Mouse (Mus musculus): ENCODE results near the gene Adamts18. TPM values are rescaled to one million over a fixed set of nuclear protein-coding genes. Genes with fewer than 3 reads are reported as not detected.
A peak's percentile ranks its signal among the peaks of the same experiment; 100 is the strongest.
"Not testable (repeated sequence)": the region's sequence is repeated elsewhere in the genome, so short reads cannot be mapped to it uniquely, and the experiment has no call there.

Adamts18 gene
- polyA plus RNA-seq, 1 experiment from 2014 or later, result 0.97 TPM

DNA sequence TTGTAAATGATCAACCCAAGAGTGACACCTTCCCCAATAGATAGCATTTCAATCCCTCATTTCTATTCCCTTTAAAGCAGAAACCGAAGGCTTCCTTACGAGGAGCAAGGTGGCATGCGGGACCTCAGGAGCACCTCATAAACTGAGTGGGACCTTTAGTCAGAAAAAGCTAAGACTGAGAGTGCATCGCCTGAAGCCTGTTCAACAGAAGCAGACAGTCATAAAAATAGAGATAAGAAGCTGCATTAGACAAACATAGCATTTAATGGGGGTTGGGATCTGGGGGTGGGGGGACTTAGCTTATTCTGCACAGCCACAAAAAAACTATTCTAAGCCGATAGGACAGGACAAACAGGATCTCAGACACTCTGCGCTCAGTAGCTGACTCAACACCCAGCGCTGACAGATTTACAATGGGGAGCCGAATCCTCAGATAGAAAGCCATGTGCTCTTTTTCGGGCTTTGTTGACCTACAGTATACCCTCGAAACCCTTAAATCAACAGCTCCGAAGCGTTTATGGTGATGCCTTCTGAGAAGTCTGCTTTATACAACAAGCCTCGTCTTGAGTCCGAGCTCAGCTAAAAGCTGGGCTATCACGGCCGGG lies 27.5 kb downstream of the Adamts18 start:
- Histone ChIP-seq H3K4me1 (replicated peaks; ENCODE audit: control insufficient read depth, insufficient read depth, low read length) (no peaks in the 10 kb centered on the region), H3K27ac (ENCODE audit: low read depth, low read length) (no peak overlapping the region), H3K4me2 (replicated peaks; ENCODE audit: low read depth, low read length) (no peak overlapping the region), H3K27me3 (ENCODE audit: control insufficient read depth, insufficient read depth, low read length) (no peaks in the 10 kb centered on the region), H3K9ac (ENCODE audit: low read depth, low read length) (no peak overlapping the region), H3K36me3 (ENCODE audit: control insufficient read depth, insufficient read depth, low read length) (no peaks in the 10 kb centered on the region), H3K9me3 (ENCODE audit: control insufficient read depth, low read length) (no peaks in the 10 kb centered on the region), H3K4me3 (ENCODE audit: low read depth, low read length) (no peak overlapping the region)
- 73% methylated on average over 16 of the region's 16 CpGs for WGBS
- no peak for ATAC-seq (ENCODE audit: low FRiP score)
- DNase-seq (ENCODE audit: low spot score), result no peak

DNA sequence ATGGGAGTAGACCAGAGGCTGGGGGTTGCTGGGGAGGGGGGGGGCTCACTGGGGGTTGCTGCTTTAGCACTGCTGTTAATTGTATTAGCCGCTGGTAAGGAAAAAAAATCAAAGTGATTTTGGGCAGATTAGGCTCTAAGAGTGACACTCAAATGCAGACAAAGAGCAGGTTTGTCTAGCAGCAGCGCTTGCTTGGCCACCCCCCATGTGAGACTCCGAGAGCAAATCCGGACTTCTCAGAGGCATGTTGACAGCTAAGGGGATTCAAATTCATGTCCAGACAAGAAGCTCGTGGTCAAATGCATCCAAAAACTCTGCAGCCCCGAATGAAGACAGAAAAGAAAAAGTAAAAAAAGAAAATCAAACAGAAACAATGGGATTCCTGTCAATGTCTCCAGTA lies 34.6 kb downstream of the Adamts18 start:
- no peak overlapping the region for H3K9ac ChIP-seq (ENCODE audit: low read depth, low read length)
- H3K27me3 ChIP-seq (ENCODE audit: control insufficient read depth, insufficient read depth, low read length), result no peaks in the 10 kb centered on the region
- ATAC-seq (ENCODE audit: low FRiP score) (no peak), DNase-seq (ENCODE audit: low spot score) (peak; percentile 0)
- no peaks in the 10 kb centered on the region for H3K36me3 ChIP-seq (ENCODE audit: control insufficient read depth, insufficient read depth, low read length)
- H3K4me2 ChIP-seq (replicated peaks; ENCODE audit: low read depth, low read length), result no peak overlapping the region
- no peak overlapping the region for H3K4me3 ChIP-seq (ENCODE audit: low read depth, low read length)
- H3K27ac ChIP-seq (ENCODE audit: low read depth, low read length), result no peak overlapping the region
- no peaks in the 10 kb centered on the region for H3K9me3 ChIP-seq (ENCODE audit: control insufficient read depth, low read length)
- WGBS, result 73% methylated on average over 6 of the region's 6 CpGs
- H3K4me1 ChIP-seq (replicated peaks; ENCODE audit: control insufficient read depth, insufficient read depth, low read length), result no peaks in the 10 kb centered on the region

DNA sequence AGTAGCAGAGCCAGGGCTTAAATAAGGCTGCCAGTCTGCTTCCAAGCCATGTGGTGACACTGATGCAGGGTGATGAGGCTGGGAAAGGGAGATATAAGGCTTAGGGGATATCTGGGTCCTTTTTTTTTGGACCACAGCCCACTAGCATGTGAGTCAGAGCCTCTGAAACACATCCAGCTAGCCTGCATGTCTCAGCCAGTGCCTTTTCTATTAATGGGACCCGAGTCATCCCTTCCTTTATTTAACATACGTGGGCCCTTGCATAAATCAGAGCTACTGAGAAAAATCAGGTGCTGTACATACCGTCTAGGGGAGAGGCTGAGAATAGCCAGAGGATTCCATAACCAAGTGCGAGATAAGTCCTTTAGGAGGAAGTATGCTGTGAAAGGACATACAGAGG lies 37.0 kb downstream of the Adamts18 start:
- Histone ChIP-seq H3K27me3 (ENCODE audit: control insufficient read depth, insufficient read depth, low read length) (no peaks in the 10 kb centered on the region), H3K27ac (ENCODE audit: low read depth, low read length) (no peak overlapping the region), H3K4me3 (ENCODE audit: low read depth, low read length) (no peak overlapping the region), H3K36me3 (ENCODE audit: control insufficient read depth, insufficient read depth, low read length) (no peaks in the 10 kb centered on the region), H3K4me2 (replicated peaks; ENCODE audit: low read depth, low read length) (no peak overlapping the region), H3K9me3 (ENCODE audit: control insufficient read depth, low read length) (no peaks in the 10 kb centered on the region), H3K9ac (ENCODE audit: low read depth, low read length) (no peak overlapping the region), H3K4me1 (replicated peaks; ENCODE audit: control insufficient read depth, insufficient read depth, low read length) (no peaks in the 10 kb centered on the region)
- 86% methylated on average over 4 of the region's 4 CpGs for WGBS
- no peak for DNase-seq (ENCODE audit: low spot score)
- ATAC-seq (ENCODE audit: low FRiP score), result no peak

GRCm38 (mm10) chr8:113809929-113810328 lies 38.6 kb downstream of the Adamts18 start:
- H3K4me1 ChIP-seq (replicated peaks; ENCODE audit: control insufficient read depth, insufficient read depth, low read length), result no peaks in the 10 kb centered on the region
- H3K36me3 ChIP-seq (ENCODE audit: control insufficient read depth, insufficient read depth, low read length), result no peaks in the 10 kb centered on the region
- H3K9me3 ChIP-seq (ENCODE audit: control insufficient read depth, low read length), result no peaks in the 10 kb centered on the region
- no peak overlapping the region for H3K4me2 ChIP-seq (replicated peaks; ENCODE audit: low read depth, low read length)
- H3K27me3 ChIP-seq (ENCODE audit: control insufficient read depth, insufficient read depth, low read length), result no peaks in the 10 kb centered on the region
- H3K9ac ChIP-seq (ENCODE audit: low read depth, low read length), result no peak overlapping the region
- no peak overlapping the region for H3K4me3 ChIP-seq (ENCODE audit: low read depth, low read length)
- no peak for ATAC-seq (ENCODE audit: low FRiP score)
- WGBS, result 80% methylated on average over 5 of the region's 5 CpGs
- peak; percentile 0 for DNase-seq (ENCODE audit: low spot score)
- H3K27ac ChIP-seq (ENCODE audit: low read depth, low read length), result no peak overlapping the region

DNA sequence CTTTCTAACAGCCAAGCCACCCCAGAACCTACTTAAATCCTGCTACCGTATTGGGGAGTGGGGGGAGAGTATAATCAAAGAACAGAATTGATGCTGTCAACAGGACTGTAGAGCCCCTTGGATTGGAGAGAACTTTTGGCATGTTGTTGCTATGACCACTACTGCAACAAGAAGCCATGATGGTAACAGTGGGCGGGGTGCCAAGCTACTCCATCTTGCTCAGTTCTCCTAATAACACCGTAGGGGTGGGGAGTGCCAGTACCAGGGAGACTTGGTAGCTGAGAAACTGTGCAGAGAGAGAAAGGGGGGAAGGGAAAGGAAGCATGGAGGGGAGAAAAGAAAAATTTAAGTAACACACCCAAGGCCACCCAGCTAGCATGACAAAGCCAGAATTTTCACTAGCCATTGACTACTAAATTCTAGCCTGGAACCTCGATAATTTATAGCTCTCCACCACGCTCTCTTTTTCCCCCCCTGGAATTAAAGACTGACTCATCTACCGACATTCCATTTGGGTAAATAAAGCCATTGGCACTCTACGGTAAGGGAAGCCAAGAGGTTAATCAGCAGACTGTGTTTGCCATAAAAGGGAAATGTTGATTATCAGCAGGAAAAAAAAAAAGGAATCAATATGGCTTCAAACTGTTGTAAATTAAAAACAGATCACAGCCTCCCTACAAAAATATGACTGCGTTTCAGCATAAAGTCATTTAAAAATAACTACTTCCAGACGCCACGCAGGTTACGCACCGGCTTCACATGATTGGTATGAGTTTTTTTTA lies 44.5 kb downstream of the Adamts18 start:
- Histone ChIP-seq H3K4me2 (replicated peaks; ENCODE audit: low read depth, low read length) (no peak overlapping the region), H3K4me3 (ENCODE audit: low read depth, low read length) (no peak overlapping the region), H3K36me3 (ENCODE audit: control insufficient read depth, insufficient read depth, low read length) (no peaks in the 10 kb centered on the region), H3K9ac (ENCODE audit: low read depth, low read length) (no peak overlapping the region), H3K27ac (ENCODE audit: low read depth, low read length) (no peak overlapping the region), H3K9me3 (ENCODE audit: control insufficient read depth, low read length) (no peaks in the 10 kb centered on the region), H3K4me1 (replicated peaks; ENCODE audit: control insufficient read depth, insufficient read depth, low read length) (no peaks in the 10 kb centered on the region), H3K27me3 (ENCODE audit: control insufficient read depth, insufficient read depth, low read length) (no peaks in the 10 kb centered on the region)
- ATAC-seq (ENCODE audit: low FRiP score), result no peak
- peak; percentile 1 for DNase-seq (ENCODE audit: low spot score)
- WGBS, result 76% methylated on average over 12 of the region's 12 CpGs

GRCm38 (mm10) chr8:113801551-113801950 lies 47.0 kb downstream of the Adamts18 start:
- no peak for ATAC-seq (ENCODE audit: low FRiP score)
- DNase-seq (ENCODE audit: low spot score), result peak; percentile 0
- Histone ChIP-seq H3K4me3 (ENCODE audit: low read depth, low read length) (no peak overlapping the region), H3K36me3 (ENCODE audit: control insufficient read depth, insufficient read depth, low read length) (no peaks in the 10 kb centered on the region), H3K9me3 (ENCODE audit: control insufficient read depth, low read length) (no peaks in the 10 kb centered on the region), H3K4me1 (replicated peaks; ENCODE audit: control insufficient read depth, insufficient read depth, low read length) (no peaks in the 10 kb centered on the region), H3K9ac (ENCODE audit: low read depth, low read length) (no peak overlapping the region), H3K4me2 (replicated peaks; ENCODE audit: low read depth, low read length) (no peak overlapping the region), H3K27me3 (ENCODE audit: control insufficient read depth, insufficient read depth, low read length) (no peaks in the 10 kb centered on the region), H3K27ac (ENCODE audit: low read depth, low read length) (no peak overlapping the region)
- WGBS, result 78% methylated on average over 5 of the region's 5 CpGs

GRCm38 (mm10) chr8:113800556-113800955 lies 48.0 kb downstream of the Adamts18 start:
- H3K4me1 ChIP-seq (replicated peaks; ENCODE audit: control insufficient read depth, insufficient read depth, low read length); H3K9me3 ChIP-seq (ENCODE audit: control insufficient read depth, low read length); H3K9ac ChIP-seq (ENCODE audit: low read depth, low read length); ATAC-seq (ENCODE audit: low FRiP score); H3K4me3 ChIP-seq (ENCODE audit: low read depth, low read length); H3K36me3 ChIP-seq (ENCODE audit: control insufficient read depth, insufficient read depth, low read length); H3K27me3 ChIP-seq (ENCODE audit: control insufficient read depth, insufficient read depth, low read length); DNase-seq (ENCODE audit: low spot score); H3K27ac ChIP-seq (ENCODE audit: low read depth, low read length); H3K4me2 ChIP-seq (replicated peaks; ENCODE audit: low read depth, low read length): not testable (repeated sequence)
- WGBS, result no CpG with 5 or more reads among the region's 5 CpGs

DNA sequence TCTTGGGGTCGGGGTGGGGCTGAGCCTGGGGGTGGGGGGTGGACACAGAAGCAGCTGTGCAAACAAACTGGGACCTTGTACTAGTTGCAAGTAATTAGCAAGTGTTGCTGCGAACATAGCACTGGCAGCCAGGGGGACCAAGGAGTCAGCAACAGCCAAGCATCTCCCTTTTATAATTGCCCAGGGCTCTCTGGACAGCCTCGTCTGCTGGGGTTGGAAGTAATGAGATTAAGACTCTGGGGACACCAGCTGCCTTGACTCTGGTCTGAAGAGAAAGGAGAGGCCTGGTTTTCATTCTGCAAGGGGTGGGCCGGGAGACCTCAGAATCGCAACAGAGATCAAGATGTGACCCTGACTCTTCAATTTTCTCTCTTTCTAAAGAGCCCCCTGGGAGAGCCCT lies 49.0 kb downstream of the Adamts18 start:
- no CpG with 5 or more reads among the region's 5 CpGs for WGBS
- DNase-seq (ENCODE audit: low spot score) (no peak), ATAC-seq (ENCODE audit: low FRiP score) (no peak)
- Histone ChIP-seq H3K4me2 (replicated peaks; ENCODE audit: low read depth, low read length) (no peak overlapping the region), H3K27me3 (ENCODE audit: control insufficient read depth, insufficient read depth, low read length) (no peaks in the 10 kb centered on the region), H3K9me3 (ENCODE audit: control insufficient read depth, low read length) (no peaks in the 10 kb centered on the region), H3K9ac (ENCODE audit: low read depth, low read length) (no peak overlapping the region), H3K27ac (ENCODE audit: low read depth, low read length) (no peak overlapping the region), H3K4me3 (ENCODE audit: low read depth, low read length) (no peak overlapping the region), H3K36me3 (ENCODE audit: control insufficient read depth, insufficient read depth, low read length) (no peaks in the 10 kb centered on the region), H3K4me1 (replicated peaks; ENCODE audit: control insufficient read depth, insufficient read depth, low read length) (no peaks in the 10 kb centered on the region)

GRCm38 (mm10) chr8:113791856-113792255 lies 56.7 kb downstream of the Adamts18 start:
- no peak for ATAC-seq (ENCODE audit: low FRiP score)
- DNase-seq (ENCODE audit: low spot score), result no peak
- no peaks in the 10 kb centered on the region for H3K4me1 ChIP-seq (replicated peaks; ENCODE audit: control insufficient read depth, insufficient read depth, low read length)
- no peak overlapping the region for H3K4me3 ChIP-seq (ENCODE audit: low read depth, low read length)
- H3K27ac ChIP-seq (ENCODE audit: low read depth, low read length), result no peak overlapping the region
- H3K9me3 ChIP-seq (ENCODE audit: control insufficient read depth, low read length), result no peaks in the 10 kb centered on the region
- H3K4me2 ChIP-seq (replicated peaks; ENCODE audit: low read depth, low read length), result no peak overlapping the region
- no CpG with 5 or more reads among the region's 13 CpGs for WGBS
- H3K9ac ChIP-seq (ENCODE audit: low read depth, low read length), result no peak overlapping the region
- no peaks in the 10 kb centered on the region for H3K27me3 ChIP-seq (ENCODE audit: control insufficient read depth, insufficient read depth, low read length)
- H3K36me3 ChIP-seq (ENCODE audit: control insufficient read depth, insufficient read depth, low read length), result no peaks in the 10 kb centered on the region
